Mouse (Mus musculus) embryonic fibroblast, embryonic 13.5 days (primary cell): Measurements from ENCODE around the gene Gtf3c6.

Experiments
- CTCF ChIP-seq: IDR thresholded peaks from 2 replicates; pipeline ENCODE4 v1.5.1; 2011; ENCODE audit warnings: mild to moderate bottlenecking, control low read depth, low read length, moderate library complexity, borderline replicate concordance; ENCODE audit not compliant: insufficient read depth
- POLR2A ChIP-seq: IDR thresholded peaks from 2 replicates; pipeline ENCODE4 v1.6.1; 2011; ENCODE audit warnings: low read depth, mild to moderate bottlenecking, control low read depth, low read length, moderate library complexity

GRCm38 (mm10) chr10:40237826-40238225, 20.1 kb downstream of the Gtf3c6 start:
- TF ChIP-seq POLR2A: no peak
- TF ChIP-seq CTCF: no peak
